Mouse (Mus musculus): ENCODE measurements around the gene Rasd2.

- TF ChIP-seq GATA1 (IDR thresholded peaks at IDR 0.05; ENCODE audit: low read length) = no peak
- TF ChIP-seq TAL1 (IDR thresholded peaks at IDR 0.05; ENCODE audit: low read length) = no peak
Measured at GRCm38 (mm10) chr8:75226773-75227172, 13.0 kb downstream of the Rasd2 start.
